Mouse (Mus musculus) R1 (cell line): ENCODE results near the gene Olfr616.
"Not testable (repeated sequence)": the region's sequence is repeated elsewhere in the genome, so short reads cannot be mapped to it uniquely, and the experiment has no call there.

Experiments
- DNase-seq: peaks from one replicate; pipeline ENCODE4 v3.0.0-alpha.2; 2018; ENCODE audit warnings: low read depth, low spot score

The Olfr616 gene

GRCm38 (mm10) chr7:103569043-103569442, at the start of gene Olfr616:
Gene Olfr616, minus strand, starts transcription at chr7:103569143.
- DNase-seq = no peak

GRCm38 (mm10) chr7:103612434-103612833, 43.5 kb upstream of the Olfr616 start, which contains the start of gene Olfr620:
Gene Olfr620, minus strand, starts transcription at chr7:103612534.
- no peak for DNase-seq

GRCm38 (mm10) chr7:103607425-103607824, 38.5 kb upstream of the Olfr616 start:
- DNase-seq = no peak

GRCm38 (mm10) chr7:103600275-103600674, 31.3 kb upstream of the Olfr616 start, which contains the start of gene Olfr619:
Gene Olfr619, plus strand, starts transcription at chr7:103600575.
- DNase-seq = no peak

- DNase-seq = no peak
Measured at GRCm38 (mm10) chr7:103589803-103590202, 20.9 kb upstream of the Olfr616 start, which contains the start of gene Olfr618. Gene Olfr618, plus strand, starts transcription at chr7:103590103.

GRCm38 (mm10) chr7:103572761-103573160, 3.8 kb upstream of the Olfr616 start, which contains the start of gene Olfr617:
Gene Olfr617, plus strand, starts transcription at chr7:103573061.
- no peak for DNase-seq

GRCm38 (mm10) chr7:103555779-103556178, 13.2 kb downstream of the Olfr616 start, which contains the start of gene Olfr615:
Gene Olfr615, plus strand, starts transcription at chr7:103556079.
- no peak for DNase-seq

- DNase-seq = no peak
Measured at GRCm38 (mm10) chr7:103547774-103548173, 21.2 kb downstream of the Olfr616 start, which contains the start of gene Olfr613. Gene Olfr613, plus strand, starts transcription at chr7:103548074.

- not testable (repeated sequence) for DNase-seq
Measured at GRCm38 (mm10) chr7:103542617-103543016, 26.3 kb downstream of the Olfr616 start, which contains the start of gene Olfr612. Gene Olfr612, minus strand, starts transcription at chr7:103542717.

- DNase-seq = not testable (repeated sequence)
Measured at GRCm38 (mm10) chr7:103520746-103521145, 48.2 kb downstream of the Olfr616 start, which contains the start of gene Olfr611. Gene Olfr611, minus strand, starts transcription at chr7:103520846.
